Comparison of ENCODE assay signal across 8 mouse cellular contexts in genomic region chr11:109650788-109651565, GRCm38 (mm10). TPM values are rescaled to one million over a fixed set of nuclear protein-coding genes. Genes with fewer than 3 reads are reported as not detected.
DNase-seq lines count a peak whose midpoint lies in the region; ATAC-seq lines count a peak whose summit lies in the region.

No protein-coding gene starts in this region.

- peak; percentile 94 for DNase-seq in ZHBTc4 (ENCODE audit: low read depth, low spot score)
- peak; percentile 83 to 87 for DNase-seq in gastrocnemius, adult 8-10 months (ENCODE audit: low spot score in 2 of 2)
- peak; percentile 95 for DNase-seq in induced T-regulatory cell, adult 2 months (ENCODE audit: low read depth)
- peak; percentile 79 to 91 for DNase-seq in left cerebral cortex, adult 9 months (ENCODE audit: low spot score in 2 of 2)
- DNase-seq in right cerebral cortex, postnatal 14 days: peak; percentile 94
- peak; percentile 88 to 91 for DNase-seq in urinary bladder, postnatal 36 days (ENCODE audit: low spot score in 2 of 2)

- peak; percentile 69 for ATAC-seq in common myeloid progenitor, adult 5-6 weeks (replicated peaks; ENCODE audit: low read depth, poor library complexity, severe bottlenecking)
- peak; percentile 75 for ATAC-seq in megakaryocyte progenitor cell, adult 5-6 weeks (replicated peaks; ENCODE audit: poor library complexity)

RNA-seq across cellular contexts. Expression of gene Prkar1a, which starts 1.8 kb away (rescaled TPM):
- total RNA-seq in common myeloid progenitor, adult 5-6 weeks (2017): 93.1 and 123 TPM in 2 replicates
- total RNA-seq in gastrocnemius, adult 8-10 months (2022): 100 to 1,000 TPM in 2 of 4 experiments, 10 to 100 TPM in 2; 98.3 to 106 (median 101) TPM
- 94.1 and 104 TPM in 2 replicates for total RNA-seq in megakaryocyte progenitor cell, adult 5-6 weeks (2015)
- total RNA-seq in megakaryocyte progenitor cell, adult 5-6 weeks (2017): 59.8 and 77.3 TPM in 2 replicates

RNA-seq across cellular contexts. Expression of gene Wipi1, which starts 39.2 kb away (rescaled TPM):
- total RNA-seq in common myeloid progenitor, adult 5-6 weeks (2017): 1.9 and 5.7 TPM in 2 replicates
- 10 to 100 TPM; 47.2 to 68.4 (median 59.2) TPM for total RNA-seq in gastrocnemius, adult 8-10 months (2022)
- total RNA-seq in megakaryocyte progenitor cell, adult 5-6 weeks (2015): 7.4 and 8.8 TPM in 2 replicates
- 6.4 and 6.9 TPM in 2 replicates for total RNA-seq in megakaryocyte progenitor cell, adult 5-6 weeks (2017)

Comparison
In these comparisons a context has a peak if more than half of its experiments do, and no peak if none do; other contexts are left out.
1. Peak in every context shown above with its lines: DNase-seq and ATAC-seq.